Mouse (Mus musculus): ENCODE measurements at regions not wholly inside any gene's neighbourhood (a gene's known extent, or its start where the extent isn't known, plus 50 kb on each side); places are given as distances from the start of the nearest gene placed in this dataset.

DNA sequence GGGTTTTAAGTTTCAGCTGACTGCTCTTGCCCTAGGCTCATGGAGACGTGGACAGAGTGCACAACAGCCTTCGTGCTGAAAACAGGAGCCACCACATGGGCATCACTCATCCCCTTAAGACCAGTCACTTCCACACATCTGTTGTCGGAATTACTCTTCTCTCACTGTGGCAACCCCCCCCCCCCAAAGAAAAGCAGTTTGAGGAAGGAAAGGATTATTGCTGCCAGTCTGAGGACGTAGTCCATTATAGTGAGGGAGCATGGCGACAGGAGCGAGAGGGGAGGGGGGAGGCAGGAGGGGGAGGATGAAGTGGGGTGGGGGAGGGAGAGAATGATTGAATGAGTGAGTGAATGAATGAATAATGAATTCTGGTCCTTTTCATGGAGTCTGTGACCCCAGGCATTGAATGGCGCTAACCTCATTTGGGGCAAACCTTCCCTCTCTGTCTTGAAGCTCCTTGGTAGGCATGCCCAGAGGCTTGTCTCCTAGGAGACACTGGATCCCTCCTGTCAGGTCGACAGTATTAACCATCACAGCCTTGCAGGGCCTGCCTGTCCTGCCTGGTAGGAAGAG, 262.0 kb downstream of the Gadd45g start:
- no peak for TF ChIP-seq CTCF (conservative IDR thresholded peaks at IDR 0.05; ENCODE audit: low read length)
- no peak for TF ChIP-seq POU5F1 (IDR thresholded peaks at IDR 0.05; ENCODE audit: borderline replicate concordance, low read length)
- TF ChIP-seq NANOG (IDR thresholded peaks at IDR 0.05; ENCODE audit: borderline replicate concordance, low read length) = no peak

Data from E14TG2a.4 (cell line).